Mouse (Mus musculus) liver, adult 2 months (tissue): ENCODE results near the gene Cuedc1.

Experiments used
- CTCF ChIP-seq: fragments of 200-500 bp; IDR thresholded peaks from 2 replicates; pipeline ENCODE4 v1.5.1; 2011; ENCODE audit warnings: low read depth, low read length, control low read depth
- POLR2A ChIP-seq: fragments of 200-500 bp; IDR thresholded peaks from 2 replicates; pipeline ENCODE4 v1.6.1; 2011; ENCODE audit warnings: low read length, control low read depth; ENCODE audit not compliant: insufficient read depth; ENCODE audit errors: extremely low read depth

GRCm38 (mm10) chr11:88193824-88194696 lies 96.2 kb downstream of the Cuedc1 start:
- TF ChIP-seq POLR2A (no peak), CTCF (no peak)
